Mouse (Mus musculus) right cerebral cortex, adult 18-20 months (tissue): ENCODE measurements at regions not wholly inside any gene's neighbourhood (a gene's known extent, or its start where the extent isn't known, plus 50 kb on each side); places are given as distances from the start of the nearest gene placed in this dataset.

Source experiments
- DNase-seq: peaks from one replicate; pipeline ENCODE4 v3.0.0; 2022; ENCODE audit warnings: mixed read lengths

DNA sequence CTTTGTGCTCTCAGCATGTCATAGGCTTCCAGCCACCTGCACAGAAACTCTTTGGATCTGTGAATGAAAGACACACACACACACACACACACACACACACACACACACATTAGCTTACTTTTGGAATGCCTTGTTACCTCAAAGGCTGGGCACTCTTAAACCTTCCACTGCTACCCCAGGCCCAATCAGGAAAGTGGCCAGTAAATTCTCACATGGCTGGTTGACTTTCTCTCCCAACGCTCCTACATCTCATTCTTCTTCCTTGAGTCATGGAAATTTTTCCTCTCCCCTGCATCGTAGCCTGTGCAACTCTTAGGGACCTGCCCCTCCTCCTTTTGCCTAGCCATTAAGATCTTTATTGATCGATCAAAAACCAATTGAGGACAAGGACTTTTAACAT lies 465.3 kb upstream of the Cpeb2 start:
- no peak for DNase-seq

DNA sequence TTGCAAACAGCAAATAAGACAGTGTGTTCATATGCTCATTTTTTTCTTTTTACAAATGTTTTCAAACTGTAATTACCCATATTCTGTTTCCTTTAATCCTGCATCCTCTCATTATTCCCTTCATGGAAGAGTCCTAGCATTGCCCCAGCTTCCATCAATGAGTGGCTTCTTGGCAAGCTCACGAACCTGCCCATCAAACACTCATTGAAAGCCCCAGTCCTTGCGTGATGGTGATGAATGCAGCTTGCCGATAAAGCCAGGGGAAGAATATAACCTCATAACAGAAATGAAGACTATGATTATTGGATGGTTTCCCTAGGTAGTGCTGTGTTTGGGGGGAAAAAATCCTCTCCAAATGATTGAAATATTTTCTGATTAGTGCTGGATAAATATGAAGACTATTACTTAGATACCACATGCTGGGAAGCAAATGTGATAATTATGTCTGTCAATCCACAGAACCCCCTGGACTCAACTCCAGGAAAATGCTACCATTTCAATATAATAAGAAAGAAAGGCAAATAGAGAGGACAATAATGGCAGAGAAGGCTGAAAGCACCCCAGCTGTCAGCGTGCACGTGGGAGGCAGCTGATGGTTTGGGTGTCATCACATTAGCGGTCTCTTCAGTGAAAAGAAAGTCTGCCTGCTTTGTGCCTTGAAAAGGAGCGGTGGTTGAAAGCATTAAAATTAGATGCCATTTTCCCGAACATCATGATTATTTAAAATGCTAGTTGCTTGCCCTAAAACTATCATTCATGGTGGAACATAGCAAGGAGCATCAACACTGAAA lies 455.7 kb upstream of the Cpeb2 start:
- peak; percentile 26 for DNase-seq

DNA sequence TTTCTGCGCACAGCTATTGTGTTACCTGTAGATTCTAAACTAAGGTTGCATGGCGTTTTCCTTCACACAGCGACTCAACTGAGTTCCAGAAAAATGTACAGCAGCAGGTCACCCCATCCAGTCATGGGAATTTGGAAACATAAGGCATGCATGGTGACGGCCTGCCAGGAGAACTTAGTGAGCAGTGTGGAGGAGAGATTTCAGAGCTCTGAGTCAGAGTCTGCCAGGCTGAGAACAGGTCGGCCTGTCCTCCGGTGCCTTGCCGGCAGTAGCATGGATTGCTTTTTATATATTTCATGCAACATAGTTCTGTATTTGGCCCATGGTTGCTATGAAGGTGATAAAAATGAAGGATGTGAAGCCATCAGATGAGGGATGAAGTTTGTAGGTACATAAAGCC lies 427.0 kb upstream of the Cpeb2 start:
- peak; percentile 60 for DNase-seq
